Mouse (Mus musculus) liver, embryonic 14.5 days (tissue): Measurements from ENCODE around the gene Hspa1b. TPM values are rescaled to one million over a fixed set of nuclear protein-coding genes. Genes with fewer than 3 reads are reported as not detected.
"Not testable (repeated sequence)": the region's sequence is repeated elsewhere in the genome, so short reads cannot be mapped to it uniquely, and the experiment has no call there.

Experiments
- ATAC-seq: fragments of 200-750 bp; cut with Nextera tagmentation; 2 replicates; pipeline ENCODE4 v1.8.0; 2017; ENCODE audit warnings: moderate number of reproducible peaks, mild to moderate bottlenecking, moderate library complexity; ENCODE audit not compliant: insufficient read depth
- DNase-seq, 3 experiments: peaks; one replicate each; pipeline ENCODE4 v3.0.0-alpha.2; 2012 to 2013; ENCODE audit warnings: low read depth in 3 of 3, low spot score in 3 of 3
- H3K27ac ChIP-seq: fragments of 300-500 bp; sonication (generic); 2 replicates; pipeline ENCODE4 v1.5.1; 2014; ENCODE audit warnings: moderate library complexity, mild to moderate bottlenecking, control low read depth, inconsistent platforms
- H3K27me3 ChIP-seq: fragments of 300-500 bp; sonication (generic); 2 replicates; pipeline ENCODE4 v1.6.1; 2014; ENCODE audit warnings: mild to moderate bottlenecking, low read length, moderate library complexity; ENCODE audit not compliant: control insufficient read depth, insufficient read depth
- H3K36me3 ChIP-seq: fragments of 300-500 bp; sonication (generic); replicated peaks from 2 replicates; pipeline ENCODE4 v1.6.1; 2014; ENCODE audit warnings: low read depth; ENCODE audit not compliant: control insufficient read depth, insufficient read depth
- H3K4me1 ChIP-seq, 2 experiments: fragments of 200-500 bp in 1 of 2; fragments of 300-500 bp in 1 of 2; sonication (generic) in 1 of 2; replicated peaks; 2 replicates each; pipeline ENCODE4 v1.6.1; 2012 to 2014; ENCODE audit warnings: antibody characterized with exemption in 1 of 2, inconsistent platforms in 1 of 2, low read length in 1 of 2; ENCODE audit not compliant: control insufficient read depth in 2 of 2, insufficient read depth in 2 of 2
- H3K4me2 ChIP-seq: fragments of 300-500 bp; sonication (generic); 2 replicates; pipeline ENCODE4 v1.6.1; 2014; ENCODE audit warnings: low read depth, mild to moderate bottlenecking, control low read depth, moderate library complexity
- H3K4me3 ChIP-seq, 2 experiments: fragments of 200-500 bp in 1 of 2; fragments of 300-500 bp in 1 of 2; sonication (generic) in 1 of 2; 2 replicates each; pipeline ENCODE4 v1.5.1; 2012 to 2014; ENCODE audit warnings: low read depth in 2 of 2, low read length in 2 of 2, mild to moderate bottlenecking in 2 of 2, control low read depth in 1 of 2, inconsistent platforms in 1 of 2, moderate library complexity in 1 of 2; ENCODE audit not compliant: insufficient read depth in 1 of 2
- H3K9ac ChIP-seq: fragments of 300-500 bp; sonication (generic); replicated peaks from 2 replicates; pipeline ENCODE4 v1.6.1; 2014; ENCODE audit warnings: mild to moderate bottlenecking, control low read depth, moderate library complexity
- H3K9me3 ChIP-seq: fragments of 300-500 bp; sonication (generic); 2 replicates; pipeline ENCODE4 v1.6.1; 2016; ENCODE audit warnings: low read length, mixed read lengths; ENCODE audit not compliant: control insufficient read depth
- CTCF ChIP-seq: IDR thresholded peaks from 2 replicates; pipeline ENCODE4 v1.5.1; 2016; ENCODE audit warnings: antibody characterized with exemption, low read depth, control low read depth
- EP300 ChIP-seq: IDR thresholded peaks from 2 replicates; pipeline ENCODE4 v1.6.1; 2016; ENCODE audit warnings: antibody characterized with exemption, low read depth
- WGBS: fragments of 180-500 bp; shearing (Covaris S2); extraction: QIAGEN DNeasy Blood & Tissue Kit; methylation state at CpG from one replicate; pipeline ENCODE4 v1.1.7; 2014; ENCODE audit not compliant: insufficient replicate concordance; 5-methylcytosine and 5-hydroxymethylcytosine counted together
- polyA plus RNA-seq, 2 experiments: library from polyadenylated mRNA; depleted of rRNA in 1 of 2; stranded (reverse) in 1 of 2; unstranded in 1 of 2; fragments of >200 nt; fragmentation: Nextera tagmentation in 1 of 2; extraction: Ambion mirVana in 1 of 2; gene quantifications; 2 replicates each; pipeline versions ENCODE4 v1.2.1 to v1.2.3; 2012 to 2014

Hspa1b gene
- polyA plus RNA-seq, 2 experiments, result 1.5 TPM; not detected in 1

GRCm38 (mm10) chr17:34979631-34980030, 20.6 kb upstream of the Hspa1b start:
- DNase-seq (no peak), ATAC-seq (no peak)
- H3K4me2 ChIP-seq, result no peak overlapping the region
- no peak overlapping the region for H3K4me3 ChIP-seq
- H3K9ac ChIP-seq, result no peak overlapping the region
- WGBS, result 70% methylated on average over 4 of the region's 4 CpGs
- peaks cover 2% of the 10 kb centered on the region for H3K36me3 ChIP-seq
- no peaks in the 10 kb centered on the region for H3K9me3 ChIP-seq
- no peaks in the 10 kb centered on the region for H3K27me3 ChIP-seq
- H3K4me1 ChIP-seq, result peaks cover 3 to 14% of the 10 kb centered on the region in 2 experiments; a peak in 3 of 4 replicates
- H3K27ac ChIP-seq, result no peak overlapping the region
- TF ChIP-seq EP300 (no peak), CTCF (no peak)

- Histone ChIP-seq H3K4me3 (no peak overlapping the region), H3K9ac (no peak overlapping the region), H3K4me1 (peaks cover 2 to 11% of the 10 kb centered on the region in 2 experiments; a peak in 3 of 4 replicates), H3K9me3 (no peaks in the 10 kb centered on the region), H3K4me2 (no peak overlapping the region), H3K27ac (no peak overlapping the region), H3K27me3 (no peaks in the 10 kb centered on the region; the same call in 1 of the 2 replicates), H3K36me3 (no peaks in the 10 kb centered on the region)
- ATAC-seq (no peak), DNase-seq (no peak)
- TF ChIP-seq EP300, result no peak
- no peak for TF ChIP-seq CTCF
- WGBS, result 84% methylated on average over 27 of the region's 27 CpGs
These were observed 19.2 kb upstream of the Hspa1b start for GRCm38 (mm10) chr17:34978239-34978638.

GRCm38 (mm10) chr17:34977000-34977399, 18.0 kb upstream of the Hspa1b start:
- TF ChIP-seq CTCF, result no peak
- Histone ChIP-seq H3K27ac (no peak overlapping the region), H3K9ac (no peak overlapping the region), H3K4me1 (peaks cover 2 to 11% of the 10 kb centered on the region in 2 experiments), H3K4me2 (no peak overlapping the region), H3K36me3 (no peaks in the 10 kb centered on the region), H3K4me3 (no peak overlapping the region), H3K27me3 (peaks cover 7% of the 10 kb centered on the region), H3K9me3 (no peaks in the 10 kb centered on the region)
- WGBS, result 83% methylated on average over 20 of the region's 20 CpGs
- ATAC-seq (no peak), DNase-seq (no peak)

GRCm38 (mm10) chr17:34975581-34976492, 16.8 kb upstream of the Hspa1b start:
- Histone ChIP-seq H3K9ac (no peak overlapping the region), H3K27me3 (peaks cover 7% of the 10 kb centered on the region), H3K36me3 (no peaks in the 10 kb centered on the region), H3K4me1 (peaks cover 2 to 9% of the 10 kb centered on the region in 2 experiments), H3K27ac (no peak overlapping the region), H3K4me3 (no peak overlapping the region), H3K9me3 (no peaks in the 10 kb centered on the region), H3K4me2 (no peak overlapping the region)
- TF ChIP-seq CTCF, result no peak
- ATAC-seq (no peak), DNase-seq (no peak)
- 59% methylated on average over 3 of the region's 3 CpGs for WGBS

GRCm38 (mm10) chr17:34972069-34972749, 13.2 kb upstream of the Hspa1b start, which contains the start of the genes Hspa1a and Hspa1l:
Hspa1a (minus strand) TSS chr17:34972156.
Hspa1l (plus strand) TSS chr17:34972703.
- WGBS, result under 1% methylated on average over 30 of the region's 33 CpGs

GRCm38 (mm10) chr17:34971694-34972068, 12.6 kb upstream of the Hspa1b start:
- peak overlapping the region in 1 of 2 experiments; percentile 25; a peak in 1 of 4 replicates for H3K4me3 ChIP-seq
- not testable (repeated sequence) for H3K27ac ChIP-seq, DNase-seq, H3K9me3 ChIP-seq, H3K4me1 ChIP-seq, H3K36me3 ChIP-seq, H3K9ac ChIP-seq
- WGBS, result 1% methylated on average over 21 of the region's 43 CpGs
- peak overlapping the region; percentile 72; the same call in 1 of the 2 replicates for H3K4me2 ChIP-seq
- H3K27me3 ChIP-seq, result peaks cover 26% of the 10 kb centered on the region
- peak; percentile 39; the same call in 1 of the 2 replicates for ATAC-seq

More at GRCm38 (mm10) chr17:34972069-34972749, 13.2 kb upstream of the Hspa1b start, which contains the start of the genes Hspa1a and Hspa1l:
- DNase-seq (peak in 1 of 3 experiments; percentile 60), ATAC-seq (peak; percentile 91)
- not testable (repeated sequence) for H3K36me3 ChIP-seq, H3K4me1 ChIP-seq, H3K27ac ChIP-seq, H3K9me3 ChIP-seq, H3K9ac ChIP-seq
- H3K4me3 ChIP-seq, result peak within 1 kb of the TSS; percentile 35 to 39
- H3K4me2 ChIP-seq, result peak within 1 kb of the TSS; percentile 72
- peaks cover 26% of the 10 kb centered on the region for H3K27me3 ChIP-seq

- not testable (repeated sequence) for DNase-seq, H3K9ac ChIP-seq, H3K4me1 ChIP-seq, H3K4me2 ChIP-seq, H3K27ac ChIP-seq, H3K36me3 ChIP-seq, ATAC-seq, H3K4me3 ChIP-seq, H3K9me3 ChIP-seq
- WGBS, result 33% methylated on average over 24 of the region's 37 CpGs
- peaks cover 26% of the 10 kb centered on the region for H3K27me3 ChIP-seq
These were observed 11.8 kb upstream of the Hspa1b start for GRCm38 (mm10) chr17:34970850-34971249.
